Mouse (Mus musculus): Measurements from ENCODE around the gene Plin1. TPM values are rescaled to one million over a fixed set of nuclear protein-coding genes. Genes with fewer than 3 reads are reported as not detected.
A peak's percentile ranks its signal among the peaks of the same experiment; 100 is the strongest.

Gene Plin1
- polyA plus RNA-seq (2012; rRNA removed), result 14.5 and 16.5 TPM in 2 replicates

DNA sequence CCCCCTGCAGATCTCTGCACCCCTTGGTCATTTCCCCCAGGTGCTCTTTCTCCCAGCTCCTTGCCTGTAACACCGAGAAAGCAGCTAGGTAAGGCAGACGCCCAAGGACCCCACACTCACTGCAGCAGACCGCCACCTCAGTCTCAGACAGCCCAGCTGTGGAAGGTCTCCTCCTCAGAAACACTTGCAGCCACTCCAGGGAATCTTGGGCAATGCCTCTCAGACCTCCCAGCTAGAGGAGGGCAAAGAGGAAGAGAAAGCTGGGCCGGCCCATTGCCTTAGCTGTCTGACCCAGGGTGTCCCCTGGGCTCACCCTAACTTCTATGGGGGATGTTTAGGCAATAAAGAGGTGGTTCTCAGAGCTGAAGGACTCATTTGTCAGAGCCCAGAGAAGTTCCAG lies at the start of gene Plin1:
Plin1 (minus strand) TSS at position 282 of the 400 bp plus-strand sequence.
- 84% methylated on average over 4 of the region's 4 CpGs for WGBS

DNA sequence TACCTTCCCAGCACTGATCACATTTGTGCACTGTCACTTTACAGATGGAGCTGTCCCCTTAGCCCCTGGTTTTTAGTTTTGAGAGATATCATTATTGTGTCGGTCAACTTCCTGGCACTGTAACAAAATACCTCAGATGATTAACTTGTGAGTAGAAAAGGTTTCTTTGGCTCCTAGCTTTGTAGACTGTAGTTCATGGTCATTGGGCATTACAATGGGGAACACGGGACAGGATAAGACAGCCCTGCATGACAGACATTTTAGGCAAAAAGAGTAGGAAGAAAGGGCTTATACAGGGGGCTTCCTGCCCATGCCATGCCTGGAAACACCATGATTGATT lies 49.8 kb upstream of the Plin1 start:
- WGBS, result 81% methylated on average over 2 of the region's 2 CpGs
- DNase-seq (ENCODE audit: low read depth, low spot score), result no peak

More for the DNA sequence above, at the start of gene Plin1:
- DNase-seq (ENCODE audit: low read depth, low spot score), result no peak

DNA sequence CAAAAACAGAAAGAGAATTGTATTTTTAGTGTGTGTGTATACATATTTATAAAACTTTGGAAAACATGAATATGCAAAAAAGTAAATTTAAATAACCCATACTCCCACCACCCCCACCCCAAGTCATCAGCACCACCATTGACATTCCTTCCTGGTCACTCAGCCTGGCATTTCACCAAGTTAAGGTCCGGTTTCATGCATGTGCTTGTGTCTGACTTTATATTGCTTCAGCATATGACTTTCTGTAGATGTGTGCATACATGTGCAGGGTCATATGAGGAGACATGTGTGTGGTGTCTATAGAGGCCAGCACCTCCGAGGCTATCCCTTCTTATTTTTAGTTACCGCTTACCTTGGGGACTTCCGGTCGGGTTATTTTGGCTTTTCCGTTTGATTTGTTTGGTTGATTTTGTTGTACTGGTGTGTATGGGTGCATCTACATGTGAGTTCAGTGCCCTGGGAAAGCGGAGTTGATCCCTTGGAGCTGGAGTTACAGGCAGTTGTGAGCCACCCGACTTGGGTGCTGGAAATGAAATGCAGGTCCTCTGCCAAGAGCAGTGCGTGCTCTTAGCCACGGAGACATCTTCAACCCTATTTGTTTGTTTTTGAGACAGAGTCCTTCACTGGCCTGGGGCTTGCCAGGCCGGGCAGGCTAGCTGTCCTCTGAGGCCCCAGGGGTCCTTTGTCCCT lies 49.3 kb upstream of the Plin1 start:
- DNase-seq (ENCODE audit: low read depth, low spot score), result no peak
- WGBS, result 85% methylated on average over 11 of the region's 11 CpGs

DNA sequence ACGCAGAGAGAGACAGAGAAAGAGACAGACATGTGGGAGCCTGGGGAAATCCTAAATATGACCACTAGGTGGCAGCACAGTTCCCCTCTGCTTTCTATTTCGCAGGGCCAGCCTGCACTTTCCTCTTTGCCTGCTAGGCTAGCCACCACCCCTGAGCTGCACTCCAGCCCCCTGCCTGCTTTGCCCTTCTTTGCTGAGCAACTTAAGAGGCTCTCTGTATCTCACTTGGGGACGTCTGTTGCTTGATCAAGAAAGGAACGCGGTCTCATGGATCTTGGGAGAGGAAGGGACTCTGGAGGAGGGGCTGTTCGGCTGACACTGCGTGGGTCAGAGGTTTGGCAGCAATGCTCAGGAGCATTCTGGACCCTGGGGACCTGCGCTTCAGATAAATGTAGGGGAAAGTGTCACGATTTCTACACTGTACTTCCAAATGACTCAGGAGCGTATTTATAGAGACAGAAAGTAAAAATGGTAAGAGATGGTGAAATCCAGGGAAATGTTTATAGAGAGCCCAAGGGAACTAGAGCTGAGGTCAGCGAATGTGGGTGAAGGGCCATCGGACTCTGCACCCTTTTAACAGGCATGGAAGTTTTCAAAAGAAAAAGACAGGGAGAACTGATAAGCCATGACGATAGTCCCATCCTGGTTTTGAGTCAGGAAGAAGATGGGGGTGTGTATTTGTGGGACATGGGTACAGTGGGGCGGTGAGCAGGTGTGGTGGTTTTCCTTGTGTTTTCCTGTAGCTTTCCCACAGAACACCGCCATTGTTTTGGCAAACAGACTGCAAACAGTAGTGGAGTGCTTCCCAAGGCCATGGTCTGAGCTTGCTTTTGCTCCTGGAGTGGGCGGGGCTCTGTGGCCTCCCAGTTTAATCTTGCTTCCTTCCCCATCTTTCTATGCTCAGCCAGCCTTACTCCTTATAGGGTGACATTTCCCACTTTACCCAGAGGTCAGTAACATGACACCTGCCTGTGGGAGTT lies 48.2 kb upstream of the Plin1 start:
- peak; percentile 59 for DNase-seq (ENCODE audit: low read depth, low spot score)
- 12% methylated on average over 16 of the region's 16 CpGs for WGBS

DNA sequence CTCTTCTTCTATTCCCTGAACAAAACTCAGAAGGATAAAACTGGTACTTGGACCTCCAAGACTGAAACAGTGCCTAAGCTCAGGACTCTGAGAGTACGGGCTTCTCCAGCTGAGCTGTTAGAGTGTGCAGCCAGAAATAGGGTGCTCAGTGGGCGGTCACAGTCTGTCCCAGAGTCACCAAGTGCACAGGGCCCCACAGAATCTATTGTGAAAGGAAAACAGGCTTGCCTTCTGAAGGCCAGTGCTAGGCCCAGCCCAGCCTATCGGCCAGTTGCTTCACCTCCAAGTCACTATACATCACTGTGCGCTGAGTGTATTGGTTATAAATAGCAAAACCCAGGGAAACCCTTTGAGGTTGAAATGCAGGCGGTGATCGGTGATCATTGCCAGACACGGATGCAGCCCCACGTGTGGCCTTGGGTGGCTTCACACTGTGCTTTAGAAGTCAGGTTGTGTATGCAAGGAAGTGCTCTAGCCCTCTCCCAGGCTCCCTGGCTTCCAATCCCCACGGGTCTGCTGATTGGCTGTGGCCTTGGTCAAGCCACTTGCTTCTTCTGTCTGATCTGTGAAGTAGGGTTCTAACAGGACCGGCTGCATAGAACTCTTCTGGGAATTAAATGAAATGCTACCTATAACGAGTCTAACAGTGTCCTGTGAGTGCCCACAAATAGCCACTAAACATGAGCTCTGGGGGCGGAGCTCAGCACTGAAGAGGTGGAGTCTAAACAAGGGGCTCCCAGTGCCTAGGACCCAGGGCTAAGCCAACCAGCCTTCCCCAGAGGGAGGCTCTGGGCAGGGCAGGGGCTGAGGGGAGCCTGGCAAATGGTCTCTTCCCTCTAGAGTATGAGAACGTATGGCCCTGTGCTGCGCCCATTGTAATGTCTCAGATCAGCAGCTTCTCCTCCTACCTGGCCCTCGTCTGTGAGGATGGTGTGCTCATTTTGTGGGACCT lies 39.1 kb upstream of the Plin1 start:
- DNase-seq (ENCODE audit: low read depth, low spot score), result no peak
- WGBS, result 65% methylated on average over 15 of the region's 15 CpGs

DNA sequence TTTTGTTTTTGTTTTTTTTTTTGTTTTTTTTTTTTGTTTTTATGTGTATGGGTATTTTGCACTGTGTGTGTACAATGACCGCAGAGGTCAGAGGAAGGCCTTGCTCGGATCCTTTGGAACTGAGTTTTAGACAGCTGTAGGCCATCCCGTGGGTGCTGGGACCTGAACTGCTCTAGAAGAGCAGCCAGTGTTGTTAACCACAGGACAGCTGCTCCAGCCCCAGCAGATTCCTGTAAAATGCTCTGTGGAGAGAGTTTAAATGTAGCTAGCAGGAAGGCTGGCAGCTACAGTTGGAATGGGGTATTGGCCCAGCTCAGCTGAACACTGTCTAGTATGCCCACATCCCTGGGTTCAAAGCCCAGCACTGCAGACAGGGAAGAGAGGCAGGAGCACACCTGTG lies 37.0 kb upstream of the Plin1 start:
- 76% methylated on average over 3 of the region's 3 CpGs for WGBS
- no peak for DNase-seq (ENCODE audit: low read depth, low spot score)

DNA sequence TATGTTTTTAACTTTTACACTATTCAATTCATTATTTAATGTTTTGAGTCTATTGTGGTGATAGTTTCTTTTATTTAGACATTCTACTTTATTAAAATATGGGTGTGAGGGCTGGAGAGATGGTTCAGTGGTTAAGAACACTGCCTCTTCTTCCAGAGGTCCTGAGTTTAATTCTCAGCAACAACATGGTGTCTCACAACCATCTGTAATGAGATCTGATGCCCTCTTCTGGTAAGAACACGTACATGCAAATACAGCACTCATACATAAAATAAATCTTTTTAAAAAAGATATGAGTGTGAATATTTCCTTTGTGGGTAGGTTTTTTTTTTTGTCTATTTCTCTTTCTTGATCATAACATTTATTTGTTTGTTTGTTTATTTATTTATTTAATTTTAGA lies 33.3 kb upstream of the Plin1 start:
- no peak for DNase-seq (ENCODE audit: low read depth, low spot score)
- WGBS, result 48% methylated on average over 1 of the region's 1 CpGs

DNA sequence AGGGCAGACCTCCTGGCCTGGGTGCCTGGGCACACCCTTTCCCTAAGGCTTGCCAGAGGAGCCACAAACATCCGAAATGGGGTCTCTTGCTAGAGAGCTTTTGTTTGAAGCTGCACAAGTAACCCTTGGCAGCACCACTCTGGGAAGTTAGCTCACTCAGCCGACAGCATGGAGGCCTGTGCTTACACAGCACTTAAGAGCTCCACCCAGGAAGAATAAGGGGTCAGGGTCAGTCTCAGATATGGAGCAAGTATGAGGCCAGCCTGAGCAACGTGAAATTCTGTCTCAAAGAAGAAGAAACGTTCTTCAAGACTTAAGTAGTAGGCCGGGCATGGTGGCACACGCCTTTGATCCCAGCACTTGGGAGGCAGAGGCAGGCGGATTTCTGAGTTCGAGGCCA lies 29.4 kb upstream of the Plin1 start:
- WGBS, result 60% methylated on average over 8 of the region's 8 CpGs
- DNase-seq (ENCODE audit: low read depth, low spot score), result no peak

DNA sequence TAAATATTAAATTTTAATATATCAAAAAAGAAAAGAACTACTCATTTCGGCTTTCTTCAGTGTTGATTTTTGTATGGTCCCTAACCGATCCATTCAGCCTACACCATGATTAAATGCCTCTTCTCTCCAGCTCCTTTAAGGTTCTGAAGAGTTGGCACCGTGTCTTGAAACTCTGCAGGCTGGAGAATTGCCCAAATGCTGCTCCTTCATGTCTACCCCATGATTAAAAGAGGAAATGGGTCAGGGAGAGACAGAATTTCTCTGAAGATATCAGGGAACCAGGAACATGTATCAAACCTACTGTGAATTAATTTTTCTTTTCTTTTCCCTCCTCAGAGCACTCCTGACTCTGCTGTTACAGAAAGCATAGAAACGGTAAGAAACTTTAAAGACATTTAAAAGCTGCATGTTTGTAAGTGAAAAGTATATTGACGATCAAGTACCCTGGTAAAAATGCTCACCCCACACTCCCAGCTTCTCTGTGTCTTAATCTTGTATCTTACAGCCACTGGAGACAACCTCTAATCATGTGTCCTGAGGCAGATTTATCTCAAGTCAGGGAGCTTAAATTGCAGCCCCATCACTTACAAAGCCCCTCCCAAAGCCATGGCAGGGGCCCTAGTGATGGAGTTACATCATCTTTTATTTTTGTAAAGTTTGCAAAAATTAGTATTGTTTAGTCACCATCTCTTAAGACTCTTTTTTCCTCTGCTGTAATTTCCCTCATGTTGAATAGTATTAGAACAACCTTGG lies 28.6 kb upstream of the Plin1 start:
- WGBS, result 74% methylated on average over 5 of the region's 5 CpGs
- no peak for DNase-seq (ENCODE audit: low read depth, low spot score)

DNA sequence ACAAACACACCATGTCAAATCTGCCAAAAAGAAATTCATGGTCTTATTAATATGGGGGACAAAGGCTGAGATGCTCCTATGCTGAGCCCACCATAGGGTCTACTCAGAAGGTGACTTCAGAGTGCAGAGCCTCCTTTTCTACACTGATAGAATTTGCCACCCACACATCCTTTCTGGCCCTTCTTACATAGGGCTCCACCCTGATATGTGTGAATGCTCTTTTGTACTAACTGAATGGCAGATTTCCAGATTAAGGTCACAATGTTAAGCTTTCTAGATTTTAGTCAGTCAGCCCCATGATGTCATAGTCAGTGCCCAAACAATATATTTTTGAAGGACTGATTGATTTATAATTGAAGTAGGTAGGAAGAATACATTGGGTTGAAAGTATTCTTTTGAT lies 27.1 kb upstream of the Plin1 start:
- no peak for DNase-seq (ENCODE audit: low read depth, low spot score)

DNA sequence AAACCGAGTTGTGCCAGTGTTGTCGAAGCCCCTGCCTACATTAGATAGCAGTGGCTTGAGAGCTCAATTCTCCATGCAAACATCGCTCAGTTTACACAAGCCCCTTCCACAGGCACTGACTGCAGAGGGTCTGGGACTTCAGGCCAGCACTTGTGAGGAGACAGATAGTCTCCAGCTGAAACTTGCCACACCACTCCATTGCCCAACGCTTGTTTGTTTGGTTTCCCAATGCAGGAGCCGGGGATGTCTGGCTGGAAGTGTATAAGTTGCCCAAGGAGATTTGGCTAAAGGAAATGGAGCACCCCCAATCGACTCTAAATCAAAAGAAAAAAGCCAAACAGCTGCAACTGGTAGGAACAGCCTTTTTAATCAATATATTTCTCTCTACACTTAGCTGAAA lies 25.5 kb upstream of the Plin1 start:
- no peak for DNase-seq (ENCODE audit: low read depth, low spot score)
- WGBS, result 51% methylated on average over 6 of the region's 6 CpGs

DNA sequence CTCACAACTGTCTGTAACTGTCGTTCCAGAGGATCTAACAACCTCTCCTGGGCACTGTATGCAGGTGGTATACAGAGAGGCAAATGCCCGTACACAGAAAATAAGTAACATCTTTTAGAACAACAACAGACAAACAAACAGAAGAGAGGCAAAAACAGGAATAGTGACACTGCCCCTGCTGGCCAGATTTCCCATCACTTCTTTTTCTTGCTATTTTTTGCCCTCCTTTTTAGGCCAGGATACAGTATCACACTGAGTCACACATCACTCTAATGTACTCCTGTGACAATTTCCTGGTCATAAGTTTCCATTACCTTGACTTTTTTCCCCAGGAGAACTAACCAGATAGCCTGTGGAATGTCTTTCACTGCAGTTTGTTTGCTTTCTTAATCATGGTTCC lies 23.6 kb upstream of the Plin1 start:
- 56% methylated on average over 2 of the region's 2 CpGs for WGBS

DNA sequence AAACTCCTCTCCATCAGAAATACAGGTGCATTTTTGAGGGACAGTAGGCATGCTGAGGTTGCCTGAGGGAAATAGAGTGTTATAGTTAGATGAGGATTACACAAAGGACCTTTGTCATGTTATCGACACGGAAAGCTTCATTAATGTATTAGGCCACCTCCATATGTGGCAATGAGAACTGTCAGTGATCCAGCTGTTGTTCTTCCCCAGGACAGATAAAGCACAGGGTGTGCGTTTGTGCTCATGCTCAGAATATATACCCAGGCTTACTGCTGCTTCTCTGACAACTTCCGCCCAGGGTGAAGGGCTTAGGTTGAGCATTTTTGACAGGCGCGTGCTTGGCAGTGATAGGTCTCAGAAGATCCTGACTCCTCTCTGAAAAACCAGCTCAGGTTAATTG lies 16.8 kb upstream of the Plin1 start:
- DNase-seq (ENCODE audit: low read depth, low spot score), result no peak
- 84% methylated on average over 6 of the region's 6 CpGs for WGBS

More for the DNA sequence above, 23.6 kb upstream of the Plin1 start:
- no peak for DNase-seq (ENCODE audit: low read depth, low spot score)

DNA sequence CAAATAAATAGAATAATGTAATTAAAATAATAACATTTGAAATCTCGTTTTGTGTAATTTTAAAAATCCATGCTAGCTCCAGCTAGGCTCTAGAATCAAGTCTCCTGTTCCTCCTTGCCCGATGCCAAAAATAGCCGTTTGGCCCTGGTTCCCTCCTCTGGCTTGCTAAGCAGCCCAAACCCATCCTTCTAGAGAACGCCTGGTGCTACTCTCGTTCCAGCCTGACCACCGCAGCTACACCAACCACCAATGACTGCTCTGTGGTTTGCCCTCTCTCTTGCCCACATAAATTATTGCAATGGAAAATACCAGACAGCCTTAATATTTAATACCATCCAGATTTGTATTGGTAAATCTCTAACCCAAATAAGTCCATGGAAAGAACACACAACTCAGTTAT lies 15.0 kb upstream of the Plin1 start:
- no peak for DNase-seq (ENCODE audit: low read depth, low spot score)
- WGBS, result 73% methylated on average over 6 of the region's 6 CpGs

DNA sequence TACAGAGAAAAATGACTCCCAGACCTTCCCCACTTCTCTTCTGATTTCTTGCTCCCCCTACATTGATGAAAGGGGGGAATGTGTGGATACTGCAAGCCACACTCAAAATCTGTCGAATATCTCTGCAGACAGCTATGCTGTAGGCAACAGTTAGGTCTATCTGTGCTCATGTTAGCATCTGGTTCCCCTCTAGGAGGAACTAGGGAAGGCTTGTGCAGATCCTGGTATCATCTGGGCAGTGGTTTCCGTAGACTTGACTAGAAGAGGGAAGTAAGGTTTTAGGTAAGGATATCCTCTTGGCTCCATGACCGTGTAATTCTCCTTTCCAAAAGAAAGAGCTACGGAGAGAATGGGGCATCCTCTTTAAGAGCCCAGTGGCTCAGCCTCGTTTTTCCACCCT lies 11.9 kb upstream of the Plin1 start:
- WGBS, result 80% methylated on average over 5 of the region's 5 CpGs
- DNase-seq (ENCODE audit: low read depth, low spot score), result no peak

DNA sequence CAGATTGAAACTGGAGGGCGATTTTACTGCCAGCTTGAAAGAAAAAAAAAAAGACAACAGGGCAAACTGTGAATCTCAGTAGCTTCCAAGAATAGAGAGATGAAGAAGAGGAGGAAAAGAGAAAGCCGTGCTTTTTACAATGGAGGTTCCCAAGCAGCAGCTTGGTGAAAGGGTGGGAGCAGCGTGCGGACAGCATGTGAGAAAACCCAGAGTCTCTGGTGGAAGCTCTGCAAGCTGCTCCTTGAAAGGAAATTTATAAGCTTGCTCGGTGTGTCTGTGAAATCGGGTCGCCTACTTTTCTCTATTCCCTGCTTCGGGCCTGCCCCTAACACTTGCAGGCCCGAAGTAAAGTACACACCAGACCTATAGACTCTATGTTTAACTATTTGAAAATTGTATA lies 11.3 kb upstream of the Plin1 start:
- 91% methylated on average over 9 of the region's 9 CpGs for WGBS
- DNase-seq (ENCODE audit: low read depth, low spot score), result no peak

DNA sequence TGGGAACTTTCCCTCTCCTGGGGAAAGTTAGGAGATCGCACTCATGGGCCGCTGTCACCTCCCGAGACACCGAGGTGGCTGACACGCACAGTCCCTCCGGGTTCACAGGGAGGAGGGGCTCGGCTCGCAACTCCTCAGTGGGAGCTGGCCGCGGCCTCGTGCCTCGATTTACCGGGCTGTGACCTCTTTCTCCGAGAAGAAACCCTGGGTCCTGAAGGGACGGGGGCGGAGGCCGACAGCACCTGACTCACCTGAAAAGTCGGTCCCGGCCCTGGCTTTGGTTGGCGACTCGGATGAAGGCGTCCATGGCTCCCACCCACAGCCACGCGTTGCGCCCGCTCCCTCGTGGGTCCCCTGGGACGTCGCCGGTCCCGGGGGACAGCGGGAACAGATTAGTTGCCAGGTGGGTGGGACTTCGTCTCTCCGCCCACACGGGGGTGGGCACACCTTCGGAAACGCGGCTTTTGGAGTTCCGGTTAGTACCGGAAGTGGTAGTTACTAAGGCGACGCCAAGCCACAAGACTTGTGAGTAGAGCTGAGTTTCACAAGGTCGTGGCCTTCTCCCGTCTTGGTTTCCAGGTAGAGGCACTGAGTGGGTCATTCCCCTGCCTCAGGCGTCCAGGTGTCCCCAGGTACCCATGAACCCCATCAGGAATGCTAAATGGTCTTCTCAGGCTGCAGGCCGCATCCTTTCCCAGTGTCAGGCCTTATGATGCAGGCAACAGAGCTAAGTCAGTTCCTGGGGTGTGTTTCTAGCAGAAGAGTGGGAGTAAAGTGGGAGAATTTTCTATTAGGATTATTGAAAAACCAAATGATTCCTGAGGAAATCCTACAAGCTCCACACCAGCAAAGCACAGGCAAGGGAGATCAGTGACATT lies 10.2 kb upstream of the Plin1 start, which contains the start of the genes Pex11a and Wdr93:
Pex11a (minus strand) TSS at position 473 of the 878 bp plus-strand sequence.
Wdr93 (plus strand) TSS at position 505 of the 878 bp plus-strand sequence.
- WGBS, result 4% methylated on average over 46 of the region's 46 CpGs
- DNase-seq (ENCODE audit: low read depth, low spot score), result peak; percentile 80

DNA sequence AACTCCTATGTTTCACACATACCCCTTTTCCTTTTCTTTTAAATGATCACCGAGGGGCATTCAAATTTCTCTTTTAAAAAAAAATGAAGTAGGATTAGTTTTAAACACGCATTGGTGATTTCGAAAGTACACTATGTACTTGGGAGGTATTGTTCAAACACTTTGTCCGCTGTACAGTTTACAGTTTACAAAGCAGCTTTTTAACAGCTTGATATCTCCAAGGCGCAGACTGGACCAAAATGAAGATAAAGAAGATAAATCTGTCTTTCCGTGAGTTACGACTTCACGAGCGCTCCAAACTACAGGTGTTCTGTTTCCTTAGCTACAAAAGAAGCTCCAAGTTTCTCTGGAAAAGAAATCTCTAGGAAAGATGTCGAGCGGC lies 9.6 kb upstream of the Plin1 start:
- WGBS, result 3% methylated on average over 11 of the region's 11 CpGs
- DNase-seq (ENCODE audit: low read depth, low spot score), result no peak
